Mouse (Mus musculus) gastrocnemius, postnatal 25 days (tissue): Measurements from ENCODE around the gene Gm28635. TPM values are rescaled to one million over a fixed set of nuclear protein-coding genes. Genes with fewer than 3 reads are reported as not detected.

Experiments used
- DNase-seq: peaks from one replicate; pipeline ENCODE4 v3.0.0; 2022
- long read RNA-seq, 2 experiments: library from polyadenylated mRNA; stranded (forward); transcript quantifications; one replicate each; pipeline ENCODE4 v2.0.0; 2021
- total RNA-seq, 2 experiments: library from RNA; stranded (reverse); gene quantifications; 1 replicate in 1 of 2; 2 replicates in 1 of 2; pipeline ENCODE4 v1.2.3; 2021

The Gm28635 gene
- total RNA-seq = 1 to 10 TPM in 1 of 2 experiments, under 1 TPM in 1; 0.94 to 3.4 TPM
- long read RNA-seq, experiment 1, partial matches to known transcripts = 0 of 4 reads
- long read RNA-seq, experiment 1, other reads (novel, unspliced or antisense) = 4 of 4 reads
- long read RNA-seq, experiment 2 = 0 reads

- DNase-seq = peak; percentile 93
Observed at GRCm38 (mm10) chr2:84677968-84678880, at the start of gene Gm28635, which contains the start of gene Med19. Gene Gm28635, minus strand, starts transcription at chr2:84678041. Gene Med19, plus strand, starts transcription at chr2:84678402.

- peak; percentile 95 for DNase-seq
Observed at GRCm38 (mm10) chr2:84727172-84727858, 49.5 kb upstream of the Gm28635 start, which contains the start of gene Clp1. Gene Clp1, minus strand, starts transcription at chr2:84727350.

- no peak for DNase-seq
Observed at GRCm38 (mm10) chr2:84726716-84727115, 48.9 kb upstream of the Gm28635 start.

GRCm38 (mm10) chr2:84725770-84726169 is 47.9 kb upstream of the Gm28635 start:
- no peak for DNase-seq

- no peak for DNase-seq
Observed at GRCm38 (mm10) chr2:84723856-84724255, 46.0 kb upstream of the Gm28635 start.

- no peak for DNase-seq
Observed at GRCm38 (mm10) chr2:84721182-84721581, 43.3 kb upstream of the Gm28635 start.

GRCm38 (mm10) chr2:84720718-84721117 is 42.9 kb upstream of the Gm28635 start:
- DNase-seq = no peak

GRCm38 (mm10) chr2:84717357-84717756 is 39.5 kb upstream of the Gm28635 start:
- DNase-seq = no peak

- DNase-seq = no peak
Observed at GRCm38 (mm10) chr2:84716423-84717355, 38.8 kb upstream of the Gm28635 start.

GRCm38 (mm10) chr2:84715562-84716361 is 37.9 kb upstream of the Gm28635 start:
- peak; percentile 87 for DNase-seq

- DNase-seq = peak; percentile 99
Observed at GRCm38 (mm10) chr2:84714811-84715561, 37.1 kb upstream of the Gm28635 start, which contains the start of gene Zdhhc5. Gene Zdhhc5, minus strand, starts transcription at chr2:84715180.

- DNase-seq = no peak
Observed at GRCm38 (mm10) chr2:84714422-84714810, 36.6 kb upstream of the Gm28635 start.

- DNase-seq = no peak
Observed at GRCm38 (mm10) chr2:84711898-84712297, 34.1 kb upstream of the Gm28635 start.

- DNase-seq = no peak
Observed at GRCm38 (mm10) chr2:84707523-84707922, 29.7 kb upstream of the Gm28635 start.

GRCm38 (mm10) chr2:84705295-84705694 is 27.5 kb upstream of the Gm28635 start:
- no peak for DNase-seq

GRCm38 (mm10) chr2:84704329-84704728 is 26.5 kb upstream of the Gm28635 start:
- DNase-seq = no peak

- DNase-seq = no peak
Observed at GRCm38 (mm10) chr2:84703497-84703896, 25.7 kb upstream of the Gm28635 start.

- no peak for DNase-seq
Observed at GRCm38 (mm10) chr2:84695007-84695695, 17.3 kb upstream of the Gm28635 start.

GRCm38 (mm10) chr2:84690050-84690449 is 12.2 kb upstream of the Gm28635 start:
- no peak for DNase-seq
